Comparison of ENCODE assay signal across 8 mouse cellular contexts in the genomic region with DNA sequence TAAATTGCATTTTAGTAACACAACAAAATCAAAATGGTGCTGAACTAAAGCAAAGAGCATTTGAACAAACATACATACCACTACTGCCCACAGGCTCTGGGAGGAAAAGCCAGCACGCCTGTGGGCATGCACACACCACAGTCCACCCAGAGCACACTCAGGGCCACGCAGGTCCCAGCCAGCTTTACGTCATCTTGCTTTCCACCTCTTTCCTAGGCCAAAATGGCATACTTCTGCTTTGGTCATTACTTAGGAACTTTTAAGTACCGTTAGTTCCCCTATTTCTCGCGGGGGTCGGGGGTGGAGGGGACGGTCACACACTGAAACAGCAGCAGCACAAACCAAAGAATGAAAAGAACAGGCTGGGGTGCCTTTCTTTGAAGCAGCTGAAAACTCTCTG.
A peak's percentile ranks its signal among the peaks of the same experiment; 100 is the strongest.
DNase-seq lines count a peak whose midpoint lies in the region; ATAC-seq and TF ChIP-seq lines count a peak whose summit lies in the region.

No protein-coding gene starts in this region.

- peaks cover 95% of the 10 kb centered on the region for H3K4me1 ChIP-seq in lung, embryonic 15.5 days
- H3K4me1 ChIP-seq in forebrain, embryonic 14.5 days (ENCODE audit: control insufficient read depth, insufficient read depth, low read length): peaks cover 73% of the 10 kb centered on the region
- peaks cover 30% of the 10 kb centered on the region for H3K4me1 ChIP-seq in intestine, postnatal 0 days (replicated peaks; ENCODE audit: control insufficient read depth, insufficient read depth, low read length)

- no peaks in the 10 kb centered on the region for H3K36me3 ChIP-seq in lung, embryonic 15.5 days
- no peaks in the 10 kb centered on the region for H3K36me3 ChIP-seq in forebrain, embryonic 14.5 days (ENCODE audit: control insufficient read depth, insufficient read depth, low read length)
- H3K36me3 ChIP-seq in intestine, postnatal 0 days (ENCODE audit: control insufficient read depth, insufficient read depth): peaks cover under 1% of the 10 kb centered on the region; the same call in 1 of the 2 replicates

- intact Hi-C loops in left cerebral cortex, postnatal 10 days (cut with DNase I): no loop called here

- no peak overlapping the region for H3K4me3 ChIP-seq in lung, embryonic 15.5 days
- H3K4me3 ChIP-seq in forebrain, embryonic 14.5 days (ENCODE audit: low read depth, low read length): no peak overlapping the region
- no peak overlapping the region for H3K4me3 ChIP-seq in intestine, postnatal 0 days (ENCODE audit: low read depth, low read length)

- 0 out of 2 replicates have a peak overlapping the region, but pooled peaks have one; percentile 0 for H3K9ac ChIP-seq in lung, embryonic 15.5 days
- H3K9ac ChIP-seq in forebrain, embryonic 14.5 days (ENCODE audit: low read length): peak overlapping the region; percentile 29
- no peak overlapping the region; the same call in 1 of the 2 replicates for H3K9ac ChIP-seq in intestine, postnatal 0 days (ENCODE audit: low read depth, low read length)

- peak overlapping the region; percentile 41; the same call in 1 of the 2 replicates for H3K4me2 ChIP-seq in lung, embryonic 15.5 days
- peak overlapping the region; percentile 2; the same call in 1 of the 2 replicates for H3K4me2 ChIP-seq in forebrain, embryonic 14.5 days (ENCODE audit: low read length)
- H3K4me2 ChIP-seq in intestine, postnatal 0 days (replicated peaks; ENCODE audit: low read depth): peak overlapping the region; percentile 59

- no peak for ATAC-seq in lung, embryonic 15.5 days (ENCODE audit: borderline replicate concordance, extremely low read depth, low FRiP score, low TSS enrichment)
- ATAC-seq in forebrain, embryonic 14.5 days: no peak
- ATAC-seq in intestine, postnatal 0 days: no peak
- ATAC-seq in monocyte, adult 5-6 weeks (replicated peaks; ENCODE audit: insufficient number of reproducible peaks, low FRiP score, low TSS enrichment, poor library complexity, severe bottlenecking): peak; percentile 68
- ATAC-seq in erythroblast, adult 5-6 weeks (replicated peaks; ENCODE audit: low FRiP score, poor library complexity, severe bottlenecking): no peak

- no peaks in the 10 kb centered on the region for H3K27me3 ChIP-seq in lung, embryonic 15.5 days
- H3K27me3 ChIP-seq in forebrain, embryonic 14.5 days (replicated peaks; ENCODE audit: control insufficient read depth, insufficient read depth, low read length): no peaks in the 10 kb centered on the region
- H3K27me3 ChIP-seq in intestine, postnatal 0 days (replicated peaks; ENCODE audit: control insufficient read depth, insufficient read depth, low read length): no peaks in the 10 kb centered on the region

- no peak for DNase-seq in lung, postnatal 25 days (ENCODE audit: low spot score)
- DNase-seq in forebrain, embryonic 14.5 days (ENCODE audit: low spot score): no peak
- DNase-seq in spleen, postnatal 14 days (ENCODE audit: low spot score in 2 of 2): no peak
- DNase-seq in left cerebral cortex, postnatal 10 days (ENCODE audit: extremely low spot score in 1 of 2, low spot score in 2 of 2): no peak

- no peak for TF ChIP-seq CTCF in intestine, postnatal 0 days (IDR thresholded peaks at IDR 0.05; ENCODE audit: low read depth)

- H3K9me3 ChIP-seq in lung, embryonic 15.5 days: no peaks in the 10 kb centered on the region
- no peaks in the 10 kb centered on the region for H3K9me3 ChIP-seq in forebrain, embryonic 14.5 days (replicated peaks; ENCODE audit: control insufficient read depth, low read length)
- H3K9me3 ChIP-seq in intestine, postnatal 0 days (ENCODE audit: control insufficient read depth): no peaks in the 10 kb centered on the region

- WGBS in lung, embryonic 15.5 days: 43% methylated on average over 8 of the region's 8 CpGs
- WGBS in forebrain, embryonic 14.5 days: 9% methylated on average over 8 of the region's 8 CpGs
- WGBS in intestine, postnatal 0 days: 48% methylated on average over 8 of the region's 8 CpGs

- H3K27ac ChIP-seq in lung, embryonic 15.5 days: peak overlapping the region; percentile 88
- H3K27ac ChIP-seq in forebrain, embryonic 14.5 days (ENCODE audit: low read depth, low read length): peak overlapping the region; percentile 84
- H3K27ac ChIP-seq in intestine, postnatal 0 days (ENCODE audit: low read depth, low read length): peak overlapping the region; percentile 74

Comparison
In these comparisons a context has a peak if more than half of its experiments do, and no peak if none do; other contexts are left out.
1. H3K4me2 ChIP-seq: peak in every context shown above with its lines; median percentile 59 in intestine, postnatal 0 days; 41 in lung, embryonic 15.5 days; 2 in forebrain, embryonic 14.5 days.